Mouse (Mus musculus) embryonic facial prominence, embryonic 11.5 days (tissue): ENCODE measurements around the gene Qdpr. TPM values are rescaled to one million over a fixed set of nuclear protein-coding genes. Genes with fewer than 3 reads are reported as not detected.
"Not testable (repeated sequence)": the region's sequence is repeated elsewhere in the genome, so short reads cannot be mapped to it uniquely, and the experiment has no call there.

Source experiments
- ATAC-seq: fragments of 200-750 bp; cut with Nextera tagmentation; replicated peaks from 2 replicates; pipeline ENCODE4 v1.8.0; 2017; ENCODE audit warnings: low read depth; ENCODE audit not compliant: insufficient number of reproducible peaks, low FRiP score, low TSS enrichment
- DNase-seq: peaks from one replicate; pipeline ENCODE4 v3.0.0-alpha.2; 2015; ENCODE audit warnings: low spot score
- H3K27ac ChIP-seq: fragments of 300-500 bp; sonication (generic); replicated peaks from 2 replicates; pipeline ENCODE4 v1.5.1; 2014; ENCODE audit warnings: mild to moderate bottlenecking, low read depth, low read length, control low read depth
- H3K27me3 ChIP-seq: fragments of 300-500 bp; sonication (generic); 2 replicates; pipeline ENCODE4 v1.6.1; 2014; ENCODE audit warnings: mild to moderate bottlenecking, low read length, moderate library complexity, mixed read lengths; ENCODE audit not compliant: control insufficient read depth, insufficient read depth
- H3K36me3 ChIP-seq: fragments of 300-500 bp; sonication (generic); replicated peaks from 2 replicates; pipeline ENCODE4 v1.6.1; 2014; ENCODE audit warnings: low read depth, mild to moderate bottlenecking, low read length, moderate library complexity, mixed read lengths; ENCODE audit not compliant: control insufficient read depth, insufficient read depth
- H3K4me1 ChIP-seq: fragments of 300-500 bp; sonication (generic); 2 replicates; pipeline ENCODE4 v1.6.1; 2014; ENCODE audit warnings: low read length, mixed read lengths; ENCODE audit not compliant: control insufficient read depth, insufficient read depth
- H3K4me2 ChIP-seq: fragments of 300-500 bp; sonication (generic); 2 replicates; pipeline ENCODE4 v1.6.1; 2014; ENCODE audit warnings: low read depth, mild to moderate bottlenecking, control low read depth, low read length, moderate library complexity
- H3K4me3 ChIP-seq: fragments of 300-500 bp; sonication (generic); 2 replicates; pipeline ENCODE4 v1.5.1; 2014; ENCODE audit warnings: low read depth, low read length, control low read depth
- H3K9ac ChIP-seq: fragments of 300-500 bp; sonication (generic); replicated peaks from 2 replicates; pipeline ENCODE4 v1.6.1; 2014; ENCODE audit warnings: mild to moderate bottlenecking, control low read depth, low read length
- H3K9me3 ChIP-seq: fragments of 300-500 bp; sonication (generic); replicated peaks from 2 replicates; pipeline ENCODE4 v1.6.1; 2016; ENCODE audit warnings: mild to moderate bottlenecking, low read length, inconsistent platforms, mixed read lengths; ENCODE audit not compliant: control insufficient read depth
- WGBS: fragments of 180-500 bp; shearing (Covaris S2); extraction: QIAGEN DNeasy Blood & Tissue Kit; methylation state at CpG from one replicate; pipeline ENCODE4 v1.1.7; 2014; 5-methylcytosine and 5-hydroxymethylcytosine counted together
- polyA plus RNA-seq: library from polyadenylated mRNA; unstranded; fragments of >200 nt; fragmentation: Nextera tagmentation; extraction: Ambion mirVana; gene quantifications from 2 replicates; pipeline ENCODE4 v1.2.1, GENCODE M21; 2014

The Qdpr gene
- polyA plus RNA-seq, 1 experiment from 2014 or later, result 127 TPM

DNA sequence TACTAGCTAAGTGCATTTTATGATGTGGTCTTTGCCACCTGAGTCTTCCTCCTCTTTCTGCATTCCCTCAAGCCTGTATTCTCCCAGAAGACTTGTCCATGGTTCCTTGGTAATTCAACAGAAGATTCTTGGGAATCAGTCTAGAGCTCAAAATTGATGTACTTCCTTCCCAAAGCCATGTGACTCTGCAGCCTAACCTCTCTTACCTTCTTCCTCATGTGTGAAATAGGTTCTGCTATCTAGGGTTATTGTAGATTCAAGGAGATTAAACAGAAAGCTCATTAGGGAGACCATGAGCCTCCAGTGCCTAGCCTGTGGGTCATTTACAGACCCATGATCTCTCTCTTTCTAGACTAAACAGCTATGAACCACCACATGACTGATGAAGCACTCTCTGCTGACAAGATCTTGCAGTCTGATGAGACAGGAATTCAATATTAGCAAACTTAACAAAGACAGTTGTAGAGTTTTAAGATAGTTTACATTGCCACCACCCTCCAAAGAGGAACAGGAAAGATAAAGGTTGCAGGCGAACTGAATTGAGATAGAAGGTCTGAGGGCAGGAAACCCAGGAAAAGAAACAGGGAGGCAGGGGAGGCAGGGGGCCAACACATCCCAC, 23.5 kb downstream of the Qdpr start:
- H3K9ac ChIP-seq, result no peak overlapping the region
- 78% methylated on average over 1 of the region's 1 CpGs for WGBS
- no peak for ATAC-seq

DNA sequence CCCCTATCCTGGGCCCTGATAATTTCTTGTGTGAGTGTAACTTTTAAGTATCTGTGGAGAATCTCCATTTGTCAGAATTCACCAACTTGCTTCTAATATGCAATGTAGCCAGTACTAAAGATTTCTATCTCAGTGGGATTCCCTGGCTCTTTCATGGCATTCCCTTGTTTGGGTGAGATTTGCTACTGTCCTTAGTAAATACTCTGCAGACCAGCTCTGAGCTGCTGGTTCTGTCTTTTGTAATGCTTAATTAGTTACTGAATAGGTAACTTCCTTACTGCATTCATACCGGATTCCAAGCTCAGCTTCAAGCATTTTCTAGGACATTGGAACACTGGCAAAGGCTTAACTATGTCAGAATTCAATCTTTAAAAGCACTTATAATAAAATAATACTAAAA, 24.3 kb downstream of the Qdpr start:
- H3K27me3 ChIP-seq, H3K4me3 ChIP-seq, H3K36me3 ChIP-seq, H3K27ac ChIP-seq, ATAC-seq, DNase-seq, H3K4me2 ChIP-seq, H3K4me1 ChIP-seq, H3K9me3 ChIP-seq, H3K9ac ChIP-seq: not testable (repeated sequence)
- 65% methylated on average over 1 of the region's 1 CpGs for WGBS

More for the DNA sequence above, 23.5 kb downstream of the Qdpr start:
- no peak overlapping the region for H3K4me2 ChIP-seq
- no peak overlapping the region for H3K27ac ChIP-seq
- no peaks in the 10 kb centered on the region for H3K27me3 ChIP-seq
- no peaks in the 10 kb centered on the region for H3K36me3 ChIP-seq
- no peaks in the 10 kb centered on the region for H3K9me3 ChIP-seq
- H3K4me1 ChIP-seq, result no peaks in the 10 kb centered on the region
- DNase-seq, result no peak
- H3K4me3 ChIP-seq, result no peak overlapping the region

DNA sequence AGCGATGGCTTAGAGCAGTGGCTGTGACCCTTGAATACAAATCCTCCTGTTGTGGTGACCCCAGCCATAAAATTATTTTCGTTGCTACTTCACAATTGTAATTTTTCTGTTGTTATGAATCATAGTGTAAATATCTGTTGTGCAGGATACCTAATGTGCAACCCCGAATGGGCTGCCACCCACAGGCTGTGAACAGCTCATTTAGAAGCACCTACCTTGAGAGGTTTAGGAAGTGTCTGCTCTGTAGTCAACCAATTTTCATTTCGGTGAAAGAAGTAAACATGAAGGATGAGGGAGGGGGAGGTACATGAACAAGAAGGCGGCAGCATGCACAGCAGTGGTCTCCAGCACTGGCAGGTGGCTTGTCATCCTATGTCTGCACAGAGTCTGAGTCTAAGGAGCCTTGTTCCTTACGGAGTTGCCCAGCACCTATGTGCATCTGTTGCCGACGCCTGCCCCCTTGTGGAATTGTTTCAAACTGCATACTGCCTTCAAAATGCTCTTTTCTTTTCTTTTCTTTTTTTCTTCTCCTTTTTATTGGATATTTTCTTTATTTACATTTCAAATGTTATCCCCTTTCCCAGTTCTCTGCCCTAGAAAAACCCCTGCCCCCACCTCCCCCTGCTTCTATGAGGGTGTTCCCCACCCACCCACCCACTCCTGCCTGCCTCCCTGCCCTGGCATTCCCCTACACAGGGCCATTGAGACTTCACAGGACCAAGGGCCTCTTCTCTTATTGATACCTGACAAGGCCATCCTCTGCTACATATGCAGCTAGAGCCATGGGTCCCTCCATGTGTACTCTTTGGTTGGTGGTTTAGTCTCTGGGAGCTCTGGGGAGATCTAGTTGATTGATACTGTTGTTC, 25.8 kb downstream of the Qdpr start:
- no peaks in the 10 kb centered on the region for H3K4me1 ChIP-seq
- DNase-seq (peak; percentile 73), ATAC-seq (0 out of 2 replicates have a peak, but pooled peaks have one; percentile 73)
- no peak overlapping the region for H3K9ac ChIP-seq
- H3K36me3 ChIP-seq, result no peaks in the 10 kb centered on the region
- H3K4me3 ChIP-seq, result no peak overlapping the region
- H3K27ac ChIP-seq, result no peak overlapping the region
- no peaks in the 10 kb centered on the region for H3K27me3 ChIP-seq
- no peak overlapping the region for H3K4me2 ChIP-seq
- no peaks in the 10 kb centered on the region for H3K9me3 ChIP-seq
- 43% methylated on average over 8 of the region's 8 CpGs for WGBS

DNA sequence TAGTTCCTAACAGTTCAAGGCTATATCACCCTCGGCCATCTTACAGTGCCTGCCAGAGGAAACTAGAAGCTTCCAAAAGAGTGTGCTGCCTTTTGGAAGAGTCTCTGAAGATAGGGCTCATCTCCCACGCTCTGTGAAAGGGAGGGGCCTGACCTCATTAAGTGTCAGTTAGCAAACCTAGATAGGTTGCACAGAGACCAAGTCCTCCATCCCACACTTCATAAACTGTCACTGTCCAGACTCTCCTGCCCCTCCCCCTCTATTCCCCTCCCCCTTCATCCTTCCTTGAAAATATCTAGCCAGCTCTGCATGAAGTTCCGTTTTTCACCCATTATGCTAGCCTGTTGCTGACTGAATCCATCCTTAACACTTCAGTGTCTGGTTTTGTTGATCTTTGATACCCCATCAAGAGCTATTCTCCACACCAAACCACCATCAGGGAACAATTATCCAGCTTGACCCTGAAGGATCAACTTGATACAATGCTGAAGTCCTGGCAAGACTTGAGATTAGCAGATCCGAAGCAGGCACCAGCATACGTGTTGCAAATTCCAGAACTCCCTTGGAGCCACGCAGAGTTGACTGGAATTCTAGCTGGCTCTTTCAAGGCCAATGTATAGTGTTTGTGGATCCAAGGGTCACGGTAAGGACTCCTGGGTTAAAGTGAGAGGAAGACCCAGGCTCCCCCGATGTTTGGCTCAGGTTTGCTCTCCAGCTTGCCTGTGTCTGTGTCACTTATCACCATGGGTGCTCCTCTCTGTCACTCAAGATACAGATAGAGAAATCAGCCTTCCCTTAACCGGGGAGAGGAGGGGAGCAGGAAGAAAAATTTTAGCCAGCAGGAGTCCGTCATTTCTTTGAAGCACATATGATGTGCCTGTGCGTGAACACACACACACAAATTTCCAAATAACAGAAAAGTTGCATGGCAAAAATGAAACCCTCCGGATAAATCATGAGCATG, 27.9 kb downstream of the Qdpr start:
- Histone ChIP-seq H3K4me3 (no peak overlapping the region), H3K4me2 (no peak overlapping the region), H3K9me3 (no peaks in the 10 kb centered on the region), H3K9ac (no peak overlapping the region), H3K27me3 (no peaks in the 10 kb centered on the region), H3K4me1 (no peaks in the 10 kb centered on the region), H3K36me3 (no peaks in the 10 kb centered on the region), H3K27ac (no peak overlapping the region)
- ATAC-seq (no peak), DNase-seq (peak; percentile 53)
- WGBS, result 54% methylated on average over 12 of the region's 12 CpGs

DNA sequence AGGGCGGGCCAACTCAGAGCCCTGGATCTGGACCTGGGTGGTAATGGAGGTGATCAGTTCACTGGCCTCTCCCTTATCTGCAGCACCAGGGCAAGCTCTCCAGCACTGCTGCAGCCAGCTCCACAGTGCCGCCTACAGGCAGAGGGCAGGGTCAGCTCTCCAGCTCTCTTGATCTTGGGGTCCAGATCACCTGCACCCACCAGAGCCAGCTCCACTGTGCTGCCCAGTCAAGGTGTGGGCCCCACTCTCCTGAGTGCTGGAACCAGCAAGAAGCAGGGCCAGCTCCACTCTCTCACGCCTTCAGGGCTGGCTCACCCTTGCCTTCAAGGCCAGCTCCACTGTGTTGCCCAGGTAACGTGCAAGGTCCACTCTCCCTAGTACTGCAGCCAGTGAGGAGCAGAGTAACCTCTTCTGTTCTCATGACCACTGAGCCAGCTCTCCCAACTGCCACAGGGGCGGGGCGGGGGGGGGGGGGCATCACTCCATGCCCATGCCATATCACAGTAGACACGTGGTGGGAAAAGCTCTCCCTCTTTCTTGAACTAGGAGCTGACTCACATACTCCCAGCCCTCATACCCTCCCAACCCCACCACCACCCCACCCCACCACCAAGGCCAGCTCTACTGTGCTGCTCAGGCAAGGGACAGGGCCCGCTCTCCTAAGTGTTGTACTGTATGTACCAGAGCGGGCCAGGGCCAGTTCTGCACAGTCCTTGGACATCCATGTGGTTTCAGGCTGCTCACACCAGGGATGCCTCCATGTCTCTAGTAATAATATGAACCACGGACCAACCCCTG, 30.0 kb downstream of the Qdpr start:
- DNase-seq, result peak; percentile 39
- H3K36me3 ChIP-seq, result no peaks in the 10 kb centered on the region
- no peak overlapping the region for H3K4me3 ChIP-seq
- ATAC-seq, result peak; percentile 41; the same call in 1 of the 2 replicates
- no peaks in the 10 kb centered on the region for H3K27me3 ChIP-seq
- no peak overlapping the region for H3K4me2 ChIP-seq
- 73% methylated on average over 10 of the region's 10 CpGs for WGBS
- no peak overlapping the region for H3K9ac ChIP-seq
- H3K9me3 ChIP-seq, result no peaks in the 10 kb centered on the region
- H3K27ac ChIP-seq, result no peak overlapping the region
- H3K4me1 ChIP-seq, result no peaks in the 10 kb centered on the region

DNA sequence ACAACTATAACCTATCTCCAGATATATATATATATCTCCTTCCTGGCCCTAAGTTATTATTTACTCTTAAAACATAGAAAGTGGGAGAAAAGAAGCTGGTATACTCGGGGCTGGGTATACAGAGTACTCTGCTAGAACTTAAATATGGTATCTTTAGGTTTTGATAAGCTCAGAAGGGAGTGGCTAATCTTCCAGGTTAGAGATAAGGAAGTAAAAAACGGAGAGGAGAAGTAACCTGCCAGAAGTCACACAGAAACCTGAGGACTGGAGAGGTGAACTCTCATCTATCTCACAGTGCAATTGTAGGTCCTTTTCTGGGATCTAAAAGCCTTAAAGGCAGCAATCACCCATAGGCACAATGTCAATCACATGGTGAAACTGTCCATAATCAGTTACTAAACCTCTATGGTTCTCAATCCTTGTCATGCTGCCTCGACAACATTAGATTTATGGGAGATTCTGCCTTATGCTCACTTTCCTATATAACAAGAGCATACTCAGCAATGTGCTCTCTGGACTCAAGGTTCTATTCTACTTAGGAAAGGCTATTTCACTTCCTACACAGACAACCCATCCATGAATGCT, 32.1 kb downstream of the Qdpr start:
- H3K4me1 ChIP-seq, result no peaks in the 10 kb centered on the region
- H3K4me3 ChIP-seq, result no peak overlapping the region
- H3K4me2 ChIP-seq, result no peak overlapping the region
- DNase-seq (no peak), ATAC-seq (no peak)
- H3K27ac ChIP-seq, result no peak overlapping the region
- no peaks in the 10 kb centered on the region for H3K9me3 ChIP-seq
- H3K36me3 ChIP-seq, result no peaks in the 10 kb centered on the region
- no peak overlapping the region for H3K9ac ChIP-seq
- no peaks in the 10 kb centered on the region for H3K27me3 ChIP-seq
- 77% methylated on average over 3 of the region's 3 CpGs for WGBS

DNA sequence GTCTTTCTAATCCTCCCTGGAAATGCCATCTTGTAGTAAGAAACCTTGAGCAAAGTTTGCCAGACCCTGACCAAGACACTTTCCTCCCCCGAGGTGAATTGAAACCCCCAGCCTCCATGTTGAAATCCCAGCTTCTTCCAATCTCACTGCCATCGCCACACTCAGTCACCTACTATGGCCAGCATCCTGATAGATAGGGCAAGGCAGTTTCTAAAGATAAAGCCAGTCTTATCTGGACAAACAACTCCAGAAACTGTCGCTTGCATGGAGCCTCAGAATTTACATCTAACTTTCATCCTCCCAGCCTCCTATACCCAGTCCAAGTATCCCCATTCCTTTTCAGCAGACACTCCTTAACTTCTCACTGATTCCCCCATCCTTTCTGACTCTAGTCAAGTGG, 33.6 kb downstream of the Qdpr start:
- Histone ChIP-seq H3K9ac (no peak overlapping the region), H3K4me2 (no peak overlapping the region), H3K4me1 (no peaks in the 10 kb centered on the region), H3K27me3 (no peaks in the 10 kb centered on the region), H3K4me3 (no peak overlapping the region), H3K27ac (no peak overlapping the region), H3K9me3 (no peaks in the 10 kb centered on the region), H3K36me3 (no peaks in the 10 kb centered on the region)
- DNase-seq, result no peak
- 88% methylated on average over 3 of the region's 3 CpGs for WGBS
- ATAC-seq, result no peak
